Mouse (Mus musculus) heart, postnatal 0 days (tissue): ENCODE data around the gene Pdxk. TPM values are rescaled to one million over a fixed set of nuclear protein-coding genes. Genes with fewer than 3 reads are reported as not detected.

Experiments used
- ATAC-seq: fragments of 200-750 bp; cut with Nextera tagmentation; 2 replicates; pipeline ENCODE4 v1.8.0; 2017; ENCODE audit warnings: low read depth, moderate number of reproducible peaks, moderate library complexity; ENCODE audit not compliant: insufficient read depth
- DNase-seq: peaks from one replicate; pipeline ENCODE4 v3.0.0-alpha.2; 2016; ENCODE audit warnings: low spot score
- H3K27ac ChIP-seq: fragments of 300-500 bp; sonication (generic); 2 replicates; pipeline ENCODE4 v1.5.1; 2014; ENCODE audit warnings: low read depth, mild to moderate bottlenecking
- H3K27me3 ChIP-seq: fragments of 300-500 bp; sonication (generic); 2 replicates; pipeline ENCODE4 v1.6.1; 2014; ENCODE audit warnings: low read length, mixed read lengths; ENCODE audit not compliant: control insufficient read depth, insufficient read depth
- H3K36me3 ChIP-seq: fragments of 300-500 bp; sonication (generic); replicated peaks from 2 replicates; pipeline ENCODE4 v1.6.1; 2014; ENCODE audit warnings: low read length, mixed read lengths; ENCODE audit not compliant: control insufficient read depth, insufficient read depth
- H3K4me1 ChIP-seq: fragments of 300-500 bp; sonication (generic); 2 replicates; pipeline ENCODE4 v1.6.1; 2014; ENCODE audit warnings: antibody characterized with exemption; ENCODE audit not compliant: control insufficient read depth, insufficient read depth
- H3K4me2 ChIP-seq: fragments of 300-500 bp; sonication (generic); 2 replicates; pipeline ENCODE4 v1.6.1; 2014; ENCODE audit warnings: low read depth, mild to moderate bottlenecking, low read length, moderate library complexity
- H3K4me3 ChIP-seq: fragments of 300-500 bp; sonication (generic); 2 replicates; pipeline ENCODE4 v1.5.1; 2014; ENCODE audit warnings: low read depth, low read length
- H3K9ac ChIP-seq: fragments of 300-500 bp; sonication (generic); replicated peaks from 2 replicates; pipeline ENCODE4 v1.6.1; 2014; ENCODE audit warnings: low read depth, low read length, mixed read lengths
- H3K9me3 ChIP-seq: fragments of 300-500 bp; sonication (generic); replicated peaks from 2 replicates; pipeline ENCODE4 v1.6.1; 2016; ENCODE audit warnings: low read length; ENCODE audit not compliant: control insufficient read depth
- CTCF ChIP-seq: IDR thresholded peaks from 2 replicates; pipeline ENCODE4 v1.5.1; 2016; ENCODE audit warnings: antibody characterized with exemption, control low read depth, low read depth
- EP300 ChIP-seq: IDR thresholded peaks from 2 replicates; pipeline ENCODE4 v1.6.1; 2016; ENCODE audit warnings: antibody characterized with exemption, low read depth
- WGBS: fragments of 180-500 bp; shearing (Covaris S2); extraction: QIAGEN DNeasy Blood & Tissue Kit; methylation state at CpG from one replicate; pipeline ENCODE4 v1.1.7; 2014; 5-methylcytosine and 5-hydroxymethylcytosine counted together
- polyA plus RNA-seq: library from polyadenylated mRNA; unstranded; fragments of >200 nt; fragmentation: Nextera tagmentation; extraction: Ambion mirVana; gene quantifications from 2 replicates; pipeline ENCODE4 v1.2.1, GENCODE M21; 2015
- total RNA-seq: library from RNA; depleted of rRNA; stranded (reverse); fragments of >200 nt; gene quantifications from 2 replicates; pipeline ENCODE4 v1.2.3, GENCODE M21; 2014; ENCODE audit warnings: low replicate concordance

The Pdxk gene
- total and polyA plus RNA-seq, 2 experiments from 2014 or later, result 3.7 to 4.6 TPM

GRCm38 (mm10) chr10:78481928-78482499 is 17.2 kb upstream of the Pdxk start:
- no peaks in the 10 kb centered on the region for H3K9me3 ChIP-seq
- peaks cover 12% of the 10 kb centered on the region; the same call in 1 of the 2 replicates for H3K27me3 ChIP-seq
- TF ChIP-seq CTCF, result peak; percentile 25; the same call in 1 of the 2 replicates
- no peak for TF ChIP-seq EP300
- no peak overlapping the region; the same call in none of the 2 replicates for H3K9ac ChIP-seq
- DNase-seq, result peak; percentile 41
- peak overlapping the region; percentile 87 for H3K4me2 ChIP-seq
- no peak overlapping the region for H3K27ac ChIP-seq
- peak overlapping the region; percentile 52 for H3K4me3 ChIP-seq
- H3K4me1 ChIP-seq, result peaks cover 6% of the 10 kb centered on the region; the same call in 1 of the 2 replicates
- ATAC-seq, result peak; percentile 91
- WGBS, result 2% methylated on average over 35 of the region's 35 CpGs
- no peaks in the 10 kb centered on the region for H3K36me3 ChIP-seq

- Histone ChIP-seq H3K9ac (no peak overlapping the region; the same call in 1 of the 2 replicates), H3K27ac (no peak overlapping the region), H3K36me3 (no peaks in the 10 kb centered on the region), H3K4me1 (peaks cover 6% of the 10 kb centered on the region; the same call in 1 of the 2 replicates), H3K4me3 (peak overlapping the region; percentile 52), H3K4me2 (peak overlapping the region; percentile 87), H3K27me3 (0 out of 2 replicates have a peak, but pooled peaks cover 8% of the 10 kb centered on the region), H3K9me3 (no peaks in the 10 kb centered on the region)
- TF ChIP-seq CTCF, result no peak
- TF ChIP-seq EP300, result no peak
- 39% methylated on average over 21 of the region's 21 CpGs for WGBS
- DNase-seq, result no peak
- peak; percentile 24; the same call in 1 of the 2 replicates for ATAC-seq
These were observed 16.5 kb upstream of the Pdxk start for GRCm38 (mm10) chr10:78480954-78481927.

- Histone ChIP-seq H3K9ac (no peak overlapping the region), H3K4me2 (no peak overlapping the region), H3K36me3 (no peaks in the 10 kb centered on the region), H3K9me3 (no peaks in the 10 kb centered on the region), H3K4me1 (no peaks in the 10 kb centered on the region), H3K4me3 (no peak overlapping the region), H3K27ac (no peak overlapping the region), H3K27me3 (no peaks in the 10 kb centered on the region)
- DNase-seq (no peak), ATAC-seq (no peak)
- no peak for TF ChIP-seq CTCF
- no peak for TF ChIP-seq EP300
- WGBS, result 59% methylated on average over 4 of the region's 4 CpGs
These were observed 12.0 kb upstream of the Pdxk start for GRCm38 (mm10) chr10:78476821-78477220.

- Histone ChIP-seq H3K9ac (no peak overlapping the region), H3K27ac (no peak overlapping the region), H3K36me3 (no peaks in the 10 kb centered on the region), H3K4me1 (no peaks in the 10 kb centered on the region), H3K27me3 (no peaks in the 10 kb centered on the region), H3K4me3 (no peak overlapping the region), H3K4me2 (no peak overlapping the region), H3K9me3 (no peaks in the 10 kb centered on the region)
- ATAC-seq (no peak), DNase-seq (no peak)
- 43% methylated on average over 8 of the region's 8 CpGs for WGBS
- TF ChIP-seq EP300 (no peak), CTCF (no peak)
These were observed 10.0 kb upstream of the Pdxk start for GRCm38 (mm10) chr10:78474759-78475158.

GRCm38 (mm10) chr10:78473434-78473833 is 8.7 kb upstream of the Pdxk start:
- no peak for ATAC-seq
- 32% methylated on average over 5 of the region's 5 CpGs for WGBS
- Histone ChIP-seq H3K9me3 (no peaks in the 10 kb centered on the region), H3K27me3 (no peaks in the 10 kb centered on the region), H3K9ac (no peak overlapping the region), H3K4me1 (no peaks in the 10 kb centered on the region), H3K4me3 (no peak overlapping the region), H3K27ac (no peak overlapping the region), H3K4me2 (no peak overlapping the region), H3K36me3 (no peaks in the 10 kb centered on the region)
- DNase-seq, result no peak
- TF ChIP-seq CTCF (no peak), EP300 (no peak)
